Mouse (Mus musculus): ENCODE measurements around the gene Galntl6. TPM values are rescaled to one million over a fixed set of nuclear protein-coding genes. Genes with fewer than 3 reads are reported as not detected.

Galntl6 gene
- total and polyA plus RNA-seq, 3 experiments: not detected

GRCm38 (mm10) chr8:58655631-58656030, 256.8 kb downstream of the Galntl6 start:
- dilution Hi-C loops (cut with MboI; ENCODE audit: extremely low pct_ligation_motif_present, extremely low pct_unique_long_range_greater_than_20kb, low sequenced_read_pairs): no loop called here
- in situ Hi-C loops (cut with MboI; ENCODE audit: low pct_ligation_motif_present, low pct_unique_long_range_greater_than_20kb, low sequenced_read_pairs): no loop called here
- no peak overlapping the region for H3K9ac ChIP-seq (ENCODE audit: insufficient read depth, low read depth)

DNA sequence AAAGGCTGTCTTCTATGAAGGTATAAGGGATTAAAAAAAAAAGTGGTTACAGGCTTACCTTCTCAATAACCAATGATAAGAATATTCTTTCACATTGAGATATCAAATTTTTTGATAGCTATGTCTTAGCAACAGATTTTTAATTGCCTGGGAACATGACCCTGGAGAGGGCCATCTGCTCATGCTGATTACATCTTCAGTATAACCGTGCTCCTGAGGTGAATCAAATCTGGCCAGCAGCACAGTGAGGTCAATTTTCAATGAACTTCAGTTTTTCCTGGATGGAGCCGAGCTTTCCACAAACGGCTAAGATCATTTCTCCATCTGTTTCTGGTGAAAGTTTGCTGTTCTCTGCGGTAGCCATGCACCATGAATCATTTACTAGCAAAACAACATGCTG, 306.0 kb downstream of the Galntl6 start:
- Histone ChIP-seq H3K36me3 (replicated peaks in 1 of 2; ENCODE audit: control insufficient read depth in 1 of 2, insufficient read depth in 1 of 2, low read length in 1 of 2) (no peaks in the 10 kb centered on the region), H3K9ac (ENCODE audit: insufficient read depth, low read depth) (no peak overlapping the region), H3K4me3 (replicated peaks in 1 of 3; ENCODE audit: low read depth in 2 of 3, low read length in 2 of 3, poor library complexity in 1 of 3) (no peak overlapping the region), H3K27ac (ENCODE audit: insufficient read depth, low read depth) (no peak overlapping the region), H3K9me3 (replicated peaks; ENCODE audit: low read length) (no peaks in the 10 kb centered on the region), H3K27me3 (replicated peaks) (no peaks in the 10 kb centered on the region), H3K4me2 (ENCODE audit: insufficient read depth, low read depth, poor library complexity, severe bottlenecking) (no peak overlapping the region), H3K4me1 (ENCODE audit: control insufficient read depth in 1 of 2, insufficient read depth in 2 of 2) (no peaks in the 10 kb centered on the region), H3K79me2 (replicated peaks; ENCODE audit: control insufficient read depth, extremely low read depth, insufficient read depth, poor library complexity, severe bottlenecking) (no peaks in the 10 kb centered on the region)
- in situ Hi-C loops (cut with MboI; ENCODE audit: low pct_ligation_motif_present, low pct_unique_long_range_greater_than_20kb, low sequenced_read_pairs) (no loop called here), dilution Hi-C loops (cut with MboI; ENCODE audit: extremely low pct_ligation_motif_present, extremely low pct_unique_long_range_greater_than_20kb, low sequenced_read_pairs) (no loop called here)
- TF ChIP-seq POLR2A (IDR thresholded peaks at IDR 0.05; ENCODE audit: low read depth, low read length): no peak
- TF ChIP-seq ELF1 (IDR thresholded peaks at IDR 0.05; ENCODE audit: low read depth, low read length): no peak
- no peak for TF ChIP-seq EP300 (IDR thresholded peaks at IDR 0.05; ENCODE audit: low read length)
- TF ChIP-seq MAZ (IDR thresholded peaks at IDR 0.05; ENCODE audit: low read depth, low read length): no peak
- TF ChIP-seq ZMIZ1 (IDR thresholded peaks at IDR 0.05; ENCODE audit: low read depth, low read length): no peak
- TF ChIP-seq JUND (conservative IDR thresholded peaks at IDR 0.05; ENCODE audit: low read depth, low read length): no peak
- no peak for TF ChIP-seq UBTF (IDR thresholded peaks at IDR 0.05; ENCODE audit: low read depth, low read length)
- TF ChIP-seq IRF4 (IDR thresholded peaks at IDR 0.05; ENCODE audit: low read depth, low read length): no peak
- TF ChIP-seq GABPA (IDR thresholded peaks at IDR 0.05; ENCODE audit: insufficient replicate concordance, low read depth, low read length): no peak
- no peak for TF ChIP-seq NELFE (IDR thresholded peaks at IDR 0.05; ENCODE audit: low read depth, low read length)
- TF ChIP-seq HCFC1 (IDR thresholded peaks at IDR 0.05; ENCODE audit: low read depth, low read length): no peak
- TF ChIP-seq JUN (IDR thresholded peaks at IDR 0.05; ENCODE audit: insufficient read depth, low read depth, low read length): no peak
- no peak for TF ChIP-seq NRF1 (IDR thresholded peaks at IDR 0.05; ENCODE audit: low read depth, low read length)
- TF ChIP-seq MYC (IDR thresholded peaks at IDR 0.05; ENCODE audit: low read depth, low read length): no peak
- no peak for TF ChIP-seq ZKSCAN1 (IDR thresholded peaks at IDR 0.05; ENCODE audit: borderline replicate concordance, low read depth, low read length)
- no peak for TF ChIP-seq CTCF (conservative IDR thresholded peaks at IDR 0.05 in 1 of 2, IDR thresholded peaks at IDR 0.05 in 1 of 2; ENCODE audit: low read depth in 2 of 2, low read length in 2 of 2)
- TF ChIP-seq USF1 (IDR thresholded peaks at IDR 0.05; ENCODE audit: low read depth, low read length): no peak
- no peak for TF ChIP-seq ZNF384 (IDR thresholded peaks at IDR 0.05; ENCODE audit: low read depth, low read length)
- TF ChIP-seq USF2 (conservative IDR thresholded peaks at IDR 0.05; ENCODE audit: low read depth, low read length): no peak
- no peak for TF ChIP-seq BHLHE40 (IDR thresholded peaks at IDR 0.05; ENCODE audit: low read depth, low read length)
- no peak for DNase-seq (ENCODE audit: extremely low read depth)

More at GRCm38 (mm10) chr8:58655631-58656030, 256.8 kb downstream of the Galntl6 start:
- Histone ChIP-seq H3K4me2 (ENCODE audit: insufficient read depth, low read depth, poor library complexity, severe bottlenecking) (no peak overlapping the region), H3K9me3 (replicated peaks; ENCODE audit: low read length) (peaks cover 10% of the 10 kb centered on the region), H3K36me3 (replicated peaks in 1 of 2; ENCODE audit: control insufficient read depth in 1 of 2, insufficient read depth in 1 of 2, low read length in 1 of 2) (no peaks in the 10 kb centered on the region), H3K27ac (ENCODE audit: insufficient read depth, low read depth) (no peak overlapping the region), H3K4me3 (replicated peaks in 1 of 3; ENCODE audit: low read depth in 2 of 3, low read length in 2 of 3, poor library complexity in 1 of 3) (no peak overlapping the region), H3K27me3 (replicated peaks) (no peaks in the 10 kb centered on the region), H3K4me1 (ENCODE audit: control insufficient read depth in 1 of 2, insufficient read depth in 2 of 2) (no peaks in the 10 kb centered on the region), H3K79me2 (replicated peaks; ENCODE audit: control insufficient read depth, extremely low read depth, insufficient read depth, poor library complexity, severe bottlenecking) (no peaks in the 10 kb centered on the region)
- no peak for TF ChIP-seq SMC3 (IDR thresholded peaks at IDR 0.05; ENCODE audit: low read depth, low read length)
- TF ChIP-seq E2F4 (IDR thresholded peaks at IDR 0.05; ENCODE audit: insufficient replicate concordance, low read depth, low read length): no peak
- no peak for TF ChIP-seq RCOR1 (conservative IDR thresholded peaks at IDR 0.05; ENCODE audit: low read depth, low read length)
- TF ChIP-seq TCF12 (IDR thresholded peaks at IDR 0.05; ENCODE audit: low read depth, low read length): no peak
- TF ChIP-seq MEF2A (IDR thresholded peaks at IDR 0.05; ENCODE audit: borderline replicate concordance, low read depth, low read length): no peak
- no peak for TF ChIP-seq MAX (IDR thresholded peaks at IDR 0.05; ENCODE audit: low read length)
- TF ChIP-seq KAT2A (IDR thresholded peaks at IDR 0.05; ENCODE audit: insufficient replicate concordance, low read length): no peak
- no peak for TF ChIP-seq SIN3A (IDR thresholded peaks at IDR 0.05; ENCODE audit: low read length)
- TF ChIP-seq USF2 (conservative IDR thresholded peaks at IDR 0.05; ENCODE audit: low read depth, low read length): no peak
- TF ChIP-seq RAD21 (IDR thresholded peaks at IDR 0.05; ENCODE audit: low read depth, low read length): no peak
- TF ChIP-seq NELFE (IDR thresholded peaks at IDR 0.05; ENCODE audit: low read depth, low read length): no peak
- TF ChIP-seq BHLHE40 (IDR thresholded peaks at IDR 0.05; ENCODE audit: low read depth, low read length): no peak
- TF ChIP-seq PAX5 (IDR thresholded peaks at IDR 0.05; ENCODE audit: low read length): no peak
- TF ChIP-seq MXI1 (IDR thresholded peaks at IDR 0.05; ENCODE audit: low read depth, low read length): no peak
- TF ChIP-seq NRF1 (IDR thresholded peaks at IDR 0.05; ENCODE audit: low read depth, low read length): no peak
- no peak for TF ChIP-seq USF1 (IDR thresholded peaks at IDR 0.05; ENCODE audit: low read depth, low read length)
- TF ChIP-seq CTCF (conservative IDR thresholded peaks at IDR 0.05 in 1 of 2, IDR thresholded peaks at IDR 0.05 in 1 of 2; ENCODE audit: low read depth in 2 of 2, low read length in 2 of 2): no peak
- no peak for TF ChIP-seq CHD1 (IDR thresholded peaks at IDR 0.05; ENCODE audit: low read depth, low read length)
- no peak for TF ChIP-seq ZMIZ1 (IDR thresholded peaks at IDR 0.05; ENCODE audit: low read depth, low read length)
- TF ChIP-seq CHD2 (IDR thresholded peaks at IDR 0.05; ENCODE audit: low read length): no peak
- no peak for DNase-seq (ENCODE audit: extremely low read depth)

All from CH12.LX (cell line).